Mouse (Mus musculus) cerebellum, adult 2 months (tissue): ENCODE measurements at regions not wholly inside any gene's neighbourhood (a gene's known extent, or its start where the extent isn't known, plus 50 kb on each side); places are given as distances from the start of the nearest gene placed in this dataset.

Experiments used
- CTCF ChIP-seq: fragments of 200-500 bp; IDR thresholded peaks from 2 replicates; pipeline ENCODE4 v1.5.1; 2011; ENCODE audit warnings: low read depth, mild to moderate bottlenecking, control low read depth, low read length, moderate library complexity, borderline replicate concordance; ENCODE audit not compliant: insufficient read depth
- POLR2A ChIP-seq: fragments of 200-500 bp; IDR thresholded peaks from 2 replicates; pipeline ENCODE4 v1.6.1; 2011; ENCODE audit warnings: low read length, control low read depth, borderline replicate concordance; ENCODE audit not compliant: insufficient read depth

DNA sequence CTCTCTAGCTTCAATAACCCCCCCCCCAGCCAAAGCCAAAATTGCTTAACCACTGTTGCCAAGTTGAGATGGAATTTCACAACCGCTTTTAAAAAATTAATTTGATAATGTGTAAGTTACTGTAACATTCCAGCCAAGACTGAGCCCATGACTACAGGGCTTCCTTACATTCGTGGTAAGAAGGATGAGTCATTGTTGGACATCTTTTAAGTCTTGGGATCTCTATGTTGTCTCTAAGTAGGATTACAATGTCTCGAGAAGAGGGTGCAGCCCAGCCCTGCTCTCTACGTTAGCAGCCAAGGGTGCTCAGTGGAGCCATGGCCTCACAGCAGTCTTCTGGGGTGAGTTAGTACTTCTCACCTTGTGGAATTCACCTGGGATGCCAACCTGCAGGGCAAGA is 164.4 kb upstream of the Slc24a5 start:
- no peak for TF ChIP-seq POLR2A
- no peak for TF ChIP-seq CTCF
